Mouse (Mus musculus) adipocyte (in vitro differentiated cells): Measurements from ENCODE around the gene Slc18a2.

Experiments
- DNase-seq: peaks from one replicate; pipeline ENCODE4 v3.0.0-alpha.2; 2016; ENCODE audit warnings: low spot score

The Slc18a2 gene

DNA sequence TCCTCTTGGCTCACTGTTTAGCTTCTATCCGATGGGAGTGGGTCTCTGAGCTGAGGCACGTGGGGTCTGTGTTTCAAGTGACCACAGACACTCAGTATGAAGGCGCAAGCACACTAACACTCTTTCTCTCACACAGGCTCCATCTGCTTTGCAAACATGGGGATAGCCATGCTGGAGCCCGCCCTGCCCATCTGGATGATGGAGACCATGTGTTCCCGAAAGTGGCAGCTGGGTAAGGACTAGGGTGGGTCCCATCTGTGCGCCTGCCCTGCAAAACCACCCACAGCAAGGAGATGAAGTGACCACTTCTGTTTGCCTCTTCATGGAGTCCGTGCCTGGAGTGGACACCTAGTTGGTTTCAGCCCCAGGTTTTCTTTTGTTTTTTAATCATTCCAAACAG is 15.7 kb downstream of the Slc18a2 start:
- DNase-seq = no peak

- no peak for DNase-seq
Measured at GRCm38 (mm10) chr19:59280841-59281240, 20.1 kb downstream of the Slc18a2 start.

GRCm38 (mm10) chr19:59282001-59282400 is 21.3 kb downstream of the Slc18a2 start:
- DNase-seq = no peak

GRCm38 (mm10) chr19:59289042-59289441 is 28.3 kb downstream of the Slc18a2 start:
- DNase-seq = no peak

DNA sequence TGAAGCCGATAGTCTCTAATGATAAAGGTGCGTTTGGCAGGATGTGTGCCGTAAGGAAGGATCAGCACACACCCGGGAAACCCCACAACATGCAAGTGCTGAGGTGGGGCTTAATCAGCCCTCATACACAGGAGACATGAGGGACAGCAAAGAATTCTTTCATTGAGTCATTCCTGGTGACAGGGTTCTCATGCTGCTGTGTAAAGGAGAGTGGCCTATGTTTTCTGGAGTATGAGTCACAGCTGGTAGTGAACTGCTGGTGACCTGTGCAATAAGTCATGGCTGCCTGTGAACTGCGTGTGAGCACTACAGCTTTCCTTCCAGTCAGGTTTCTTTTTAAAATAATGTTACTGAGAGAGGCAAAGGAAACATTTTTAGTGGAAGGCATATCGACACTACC is 29.1 kb downstream of the Slc18a2 start:
- DNase-seq = peak; percentile 6

DNA sequence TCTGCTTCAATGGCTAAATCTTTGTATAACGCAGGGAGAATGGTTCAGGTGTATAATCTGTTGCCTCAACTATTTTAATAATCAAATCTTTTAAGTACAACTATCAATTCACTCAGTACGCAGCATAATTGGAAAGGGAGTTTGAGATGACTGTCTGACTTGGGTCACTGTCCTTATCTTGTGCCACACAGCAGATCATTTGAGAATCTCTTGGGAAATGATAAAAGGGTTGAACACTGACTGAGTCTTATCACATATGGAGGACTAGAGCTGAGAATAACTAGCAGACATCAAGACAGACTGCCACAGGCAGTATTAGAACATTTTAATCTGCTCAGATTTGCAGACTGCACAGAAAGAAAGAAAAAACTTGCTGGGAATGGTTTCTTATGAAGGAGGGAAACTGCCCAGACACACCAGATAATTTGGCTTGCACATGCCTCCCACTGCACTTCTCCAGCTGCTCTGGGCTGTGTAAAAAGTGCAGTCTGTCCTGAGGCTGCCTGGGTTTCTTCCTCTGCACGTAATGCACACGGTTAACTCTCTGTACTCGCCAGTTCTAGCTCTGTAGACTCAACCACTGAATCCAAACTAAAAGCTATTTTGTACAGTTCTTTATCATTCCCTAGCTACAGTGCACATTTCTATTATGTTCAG is 31.6 kb downstream of the Slc18a2 start:
- no peak for DNase-seq

GRCm38 (mm10) chr19:59315308-59315707 is 54.6 kb downstream of the Slc18a2 start:
- DNase-seq = peak; percentile 16

GRCm38 (mm10) chr19:59316571-59316970 is 55.9 kb downstream of the Slc18a2 start:
- peak; percentile 50 for DNase-seq

DNA sequence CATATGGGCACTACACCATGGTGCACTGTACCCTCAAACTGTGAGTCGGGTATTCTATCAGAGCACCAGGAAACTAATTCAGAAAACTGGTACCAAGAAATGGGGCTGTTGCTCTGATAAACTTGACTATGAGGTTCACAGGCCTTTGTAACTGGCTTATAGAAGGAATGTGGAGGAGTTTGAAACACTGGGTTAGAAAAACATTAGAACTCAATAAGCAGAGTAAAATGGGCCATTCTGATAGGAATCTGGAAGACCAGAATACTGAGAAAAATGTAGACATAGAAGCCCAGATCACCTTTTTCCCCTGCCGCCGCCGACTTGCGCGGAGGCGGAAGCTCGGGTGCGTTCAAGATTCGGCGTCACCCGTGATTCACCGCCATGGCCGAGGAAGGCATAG is 61.3 kb downstream of the Slc18a2 start, which contains the start of gene Rps12-ps3:
TSS of gene Rps12-ps3 (plus strand) at position 301 of the 400 bp plus-strand sequence.
- DNase-seq = no peak

- DNase-seq = no peak
Measured at GRCm38 (mm10) chr19:59330816-59331225, 70.1 kb downstream of the Slc18a2 start.

- no peak for DNase-seq
Measured at GRCm38 (mm10) chr19:59336655-59337054, 76.0 kb downstream of the Slc18a2 start.

- DNase-seq = no peak
Measured at GRCm38 (mm10) chr19:59337872-59338681, 77.4 kb downstream of the Slc18a2 start.

DNA sequence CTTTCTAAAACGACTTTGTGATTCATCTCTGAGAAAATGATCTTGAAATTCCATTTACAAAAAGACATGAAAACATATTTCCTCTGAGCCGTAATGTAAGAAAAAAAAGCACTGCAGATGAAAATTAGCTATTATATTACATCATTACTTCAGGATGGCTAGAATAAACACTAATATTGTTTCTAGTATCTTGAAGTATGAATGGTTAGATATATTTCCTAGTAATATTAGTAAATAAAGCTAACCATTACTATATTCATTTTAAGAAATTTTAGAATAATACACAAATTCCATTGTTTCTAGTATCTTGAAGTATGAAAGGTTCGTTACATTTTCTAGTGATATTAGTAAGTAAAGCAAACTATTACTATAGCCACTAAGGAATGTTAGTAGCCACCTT is 79.2 kb downstream of the Slc18a2 start:
- no peak for DNase-seq

GRCm38 (mm10) chr19:59342964-59343363 is 82.3 kb downstream of the Slc18a2 start:
- DNase-seq = no peak

DNA sequence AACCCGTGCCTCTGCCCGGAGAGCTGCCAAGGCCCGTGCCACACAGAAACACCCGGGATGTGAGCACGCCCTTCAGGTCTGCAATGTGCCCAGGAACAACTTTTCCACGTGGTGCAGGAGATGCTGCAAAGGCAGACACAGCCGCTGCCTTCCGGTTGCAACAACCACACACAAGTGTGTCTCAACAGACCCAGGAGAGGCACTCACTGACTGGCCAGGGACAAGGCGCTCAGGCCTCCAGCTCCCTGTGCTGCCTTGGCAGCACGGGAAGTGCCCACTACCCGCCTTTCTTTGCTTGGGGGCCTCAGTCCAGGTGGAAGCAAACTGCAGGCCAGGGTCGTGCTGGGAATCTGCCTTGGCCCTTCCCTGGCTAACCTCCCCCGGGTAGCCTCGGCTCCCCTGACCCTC is 83.6 kb downstream of the Slc18a2 start:
- peak; percentile 64 for DNase-seq

DNA sequence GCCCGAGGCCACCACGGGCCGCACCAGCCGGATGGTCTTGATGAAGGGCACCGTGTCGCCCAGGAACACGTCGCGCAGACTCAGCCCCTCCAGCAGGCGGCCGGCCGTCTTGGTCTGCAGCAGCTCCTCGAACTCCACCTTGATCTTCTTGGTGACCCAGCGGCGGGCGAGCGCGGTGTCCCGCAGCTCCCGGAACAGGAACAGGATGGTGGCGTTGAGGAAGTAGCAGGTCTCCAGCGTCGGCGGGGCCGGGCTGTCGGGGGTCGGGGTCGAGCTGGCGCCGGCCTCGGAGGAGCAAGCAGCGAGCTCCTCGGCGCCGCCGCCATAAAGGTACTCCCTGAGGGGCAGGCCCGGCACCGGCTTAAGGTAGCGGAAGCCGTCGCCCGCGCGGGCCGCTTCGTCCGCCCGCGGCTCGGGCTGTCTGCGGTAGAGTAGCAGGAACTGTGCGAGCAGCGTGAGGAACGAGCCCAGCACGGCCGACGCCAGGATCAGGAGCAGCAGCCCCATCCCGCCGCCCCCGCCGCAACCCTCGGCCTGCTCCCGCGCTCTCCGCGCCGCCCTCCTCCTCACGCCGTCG is 84.5 kb downstream of the Slc18a2 start:
- peak; percentile 24 for DNase-seq
